Mouse (Mus musculus): ENCODE measurements around the gene Gm37240. TPM values are rescaled to one million over a fixed set of nuclear protein-coding genes. Genes with fewer than 3 reads are reported as not detected.

The Gm37240 gene
- polyA plus RNA-seq, 2 experiments from 2014 or later: 3.6 to 5.5 TPM

GRCm38 (mm10) chr3:85012889-85013288 is 874.4 kb downstream of the Gm37240 start:
- ATAC-seq: no peak

GRCm38 (mm10) chr3:85005257-85005656 is 882.1 kb downstream of the Gm37240 start:
- no peak for ATAC-seq

GRCm38 (mm10) chr3:84988880-84989279 is 898.4 kb downstream of the Gm37240 start:
- ATAC-seq: no peak

- ATAC-seq: no peak
Observed at GRCm38 (mm10) chr3:84985121-84985625, 902.1 kb downstream of the Gm37240 start.

GRCm38 (mm10) chr3:84982688-84983087 is 904.6 kb downstream of the Gm37240 start:
- ATAC-seq: no peak

- no peak for ATAC-seq
Observed at GRCm38 (mm10) chr3:84980158-84980557, 907.2 kb downstream of the Gm37240 start.

GRCm38 (mm10) chr3:84978676-84979075 is 908.6 kb downstream of the Gm37240 start:
- no peak for ATAC-seq

GRCm38 (mm10) chr3:84974193-84974592 is 913.1 kb downstream of the Gm37240 start:
- ATAC-seq: no peak

- ATAC-seq: no peak
Observed at GRCm38 (mm10) chr3:84972881-84973280, 914.4 kb downstream of the Gm37240 start.

- ATAC-seq: no peak
Observed at GRCm38 (mm10) chr3:84971561-84971960, 915.8 kb downstream of the Gm37240 start.

- ATAC-seq: no peak
Observed at GRCm38 (mm10) chr3:84967364-84967763, 920.0 kb downstream of the Gm37240 start.

- no peak for ATAC-seq
Observed at GRCm38 (mm10) chr3:84965156-84965555, 922.2 kb downstream of the Gm37240 start.

GRCm38 (mm10) chr3:84955857-84956256 is 931.5 kb downstream of the Gm37240 start:
- ATAC-seq: no peak

GRCm38 (mm10) chr3:84955011-84955775 is 932.1 kb downstream of the Gm37240 start:
- no peak for ATAC-seq

GRCm38 (mm10) chr3:84952585-84953187 is 934.6 kb downstream of the Gm37240 start:
- no peak for ATAC-seq

- ATAC-seq: no peak
Observed at GRCm38 (mm10) chr3:84952135-84952534, 935.2 kb downstream of the Gm37240 start.

- no peak for ATAC-seq
Observed at GRCm38 (mm10) chr3:84951698-84952097, 935.6 kb downstream of the Gm37240 start.

GRCm38 (mm10) chr3:84949387-84949786 is 937.9 kb downstream of the Gm37240 start:
- ATAC-seq: no peak

- ATAC-seq: peak; percentile 39
Observed at GRCm38 (mm10) chr3:84946381-84946780, 940.9 kb downstream of the Gm37240 start.

GRCm38 (mm10) chr3:84944933-84945332 is 942.4 kb downstream of the Gm37240 start:
- no peak for ATAC-seq

- no peak for ATAC-seq
Observed at GRCm38 (mm10) chr3:84937360-84938355, 949.7 kb downstream of the Gm37240 start.

GRCm38 (mm10) chr3:84936956-84937355 is 950.4 kb downstream of the Gm37240 start:
- ATAC-seq: no peak

GRCm38 (mm10) chr3:84936252-84936651 is 951.1 kb downstream of the Gm37240 start:
- no peak for ATAC-seq

All from CD4-positive, CD25-positive, alpha-beta regulatory T cell, adult 4 months (primary cell).